Comparison of ENCODE assay signal across 35 mouse cellular contexts in genomic region chr4:66838071-66838470, GRCm38 (mm10).
"Had no signal": no experiment of that assay in that cellular context is flagged by ENCODE, and none has a peak within 500 bp of the region (broad histone marks: within the 10 kb centered on the region; RNA-seq: fewer than 3 reads in every experiment).

No protein-coding gene starts in this region.

- H3K27me3 ChIP-seq: heart, embryonic 12.5 days; heart, embryonic 13.5 days; heart, embryonic 15.5 days; hindbrain, embryonic 12.5 days; hindbrain, embryonic 13.5 days; hindbrain, embryonic 15.5 days; intestine, embryonic 15.5 days; kidney, embryonic 15.5 days had no signal

- H3K4me1 ChIP-seq: heart, embryonic 12.5 days; heart, embryonic 13.5 days; heart, embryonic 15.5 days; hindbrain, embryonic 10.5 days; hindbrain, embryonic 12.5 days; hindbrain, embryonic 13.5 days; hindbrain, embryonic 15.5 days; intestine, embryonic 15.5 days; kidney, embryonic 15.5 days had no signal

- H3K9ac ChIP-seq: heart, embryonic 12.5 days; heart, embryonic 13.5 days; heart, embryonic 15.5 days; hindbrain, embryonic 12.5 days; hindbrain, embryonic 13.5 days; hindbrain, embryonic 14.5 days; hindbrain, embryonic 15.5 days; intestine, embryonic 15.5 days; kidney, embryonic 15.5 days had no signal

- H3K27ac ChIP-seq: heart, embryonic 13.5 days; heart, embryonic 15.5 days; hindbrain, embryonic 10.5 days; hindbrain, embryonic 12.5 days; hindbrain, embryonic 13.5 days; hindbrain, embryonic 14.5 days; hindbrain, embryonic 15.5 days; hindbrain, postnatal 0 days; intestine, embryonic 15.5 days; kidney, embryonic 15.5 days; kidney, postnatal 0 days; layer of hippocampus, adult 2 months; left cerebral cortex, adult 2 months had no signal

- DNase-seq: heart, postnatal 10 days; heart, postnatal 14 days; heart, postnatal 36 days; heart, postnatal 4 days; kidney, adult 11 months; kidney, adult 18-20 months; kidney, adult 2 months; kidney, adult 8-10 months; kidney, adult 9 months; kidney, postnatal 10 days; kidney, postnatal 14 days; kidney, postnatal 25 days; kidney, postnatal 36 days; kidney, postnatal 4 days; layer of hippocampus, adult 9-11 months; layer of hippocampus, postnatal 36 days had no signal

- ATAC-seq: hindbrain, embryonic 16.5 days; hindbrain, postnatal 0 days; inflammation-experienced regulatory T-cells, adult 6 months; intestine, embryonic 15.5 days; intestine, embryonic 16.5 days; intestine, postnatal 0 days had no signal

- H3K4me2 ChIP-seq: heart, embryonic 11.5 days; heart, embryonic 12.5 days; heart, embryonic 13.5 days; heart, embryonic 15.5 days; hindbrain, embryonic 12.5 days; hindbrain, embryonic 13.5 days; hindbrain, embryonic 14.5 days; hindbrain, embryonic 15.5 days; intestine, embryonic 15.5 days; kidney, embryonic 15.5 days had no signal

- H3K36me3 ChIP-seq: heart, embryonic 12.5 days; heart, embryonic 13.5 days; heart, embryonic 15.5 days; hindbrain, embryonic 10.5 days; hindbrain, embryonic 12.5 days; hindbrain, embryonic 13.5 days; hindbrain, embryonic 15.5 days; intestine, embryonic 15.5 days; kidney, embryonic 15.5 days had no signal

- H3K9me3 ChIP-seq: heart, embryonic 12.5 days; heart, embryonic 13.5 days; heart, embryonic 15.5 days; hindbrain, embryonic 10.5 days; hindbrain, embryonic 12.5 days; hindbrain, embryonic 13.5 days; hindbrain, embryonic 15.5 days; intestine, embryonic 15.5 days; kidney, embryonic 15.5 days had no signal

- H3K4me3 ChIP-seq: heart, embryonic 12.5 days; heart, embryonic 13.5 days; heart, embryonic 15.5 days; hindbrain, embryonic 10.5 days; hindbrain, embryonic 12.5 days; hindbrain, embryonic 13.5 days; hindbrain, embryonic 15.5 days; intestine, embryonic 15.5 days; kidney, embryonic 15.5 days; layer of hippocampus, adult 2 months; left cerebral cortex, adult 2 months had no signal
